Mouse (Mus musculus): ENCODE data around the gene Zfp318.

Zfp318 gene

DNA sequence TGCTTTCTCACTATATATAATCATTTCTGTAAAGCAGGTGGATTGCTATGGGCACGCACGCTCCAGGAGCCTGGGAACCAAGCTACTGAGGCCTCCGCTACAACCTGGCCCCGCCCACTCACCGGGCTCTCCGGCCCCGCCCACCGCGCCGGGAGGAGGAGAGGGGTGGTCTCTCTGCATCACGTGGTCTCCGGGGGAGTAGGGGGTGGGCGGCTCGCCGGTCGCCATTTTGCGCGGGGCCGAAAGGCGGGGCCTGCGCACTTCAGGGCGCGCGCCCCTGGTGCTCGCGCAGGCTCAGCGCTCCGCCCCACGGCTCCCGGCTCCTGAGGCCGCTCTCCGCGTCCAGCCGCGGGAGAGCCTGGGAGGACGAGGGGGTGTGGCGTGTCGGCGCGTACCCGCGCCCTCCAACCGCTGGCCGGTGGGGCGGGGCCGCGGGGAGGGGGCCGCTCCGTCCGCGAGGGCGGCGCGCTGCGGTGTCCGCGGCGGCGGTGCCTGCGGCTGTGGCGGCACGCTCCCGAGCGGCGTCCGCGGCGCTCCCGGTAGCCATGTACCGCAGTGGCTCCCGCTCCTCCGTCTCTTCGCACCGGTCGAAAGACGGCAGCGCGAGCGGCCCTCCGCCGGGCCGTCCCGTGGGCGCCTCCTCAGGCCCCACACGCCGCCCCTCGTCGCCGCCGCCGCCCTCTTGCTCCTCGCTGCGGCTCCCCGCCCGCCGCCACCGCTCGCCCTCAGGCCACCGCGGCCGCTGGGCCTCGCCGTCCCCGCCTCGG lies at the start of gene Zfp318:
Gene Zfp318 (plus strand): TSS at position 438 of the 767 bp plus-strand sequence.
- peak; percentile 99 for DNase-seq

DNA sequence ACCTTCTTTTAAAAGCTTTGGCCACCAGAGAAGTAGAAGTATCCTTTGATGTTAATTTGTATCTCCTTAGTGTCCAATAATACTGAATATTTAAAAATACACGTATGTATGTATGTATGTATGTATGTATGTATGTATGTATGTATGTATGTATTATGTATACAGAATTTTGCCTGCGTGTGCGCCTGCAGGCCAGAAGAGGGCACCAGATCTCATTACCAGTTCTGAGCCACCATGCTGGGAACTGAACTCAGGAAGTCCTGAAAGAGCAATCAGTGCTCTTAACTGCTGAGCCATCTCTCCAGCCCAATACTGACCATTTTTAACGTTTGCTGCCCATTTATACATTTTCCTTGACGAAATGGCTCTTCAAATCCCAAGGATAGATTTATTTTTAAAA lies 47.1 kb upstream of the Zfp318 start:
- DNase-seq = no peak

DNA sequence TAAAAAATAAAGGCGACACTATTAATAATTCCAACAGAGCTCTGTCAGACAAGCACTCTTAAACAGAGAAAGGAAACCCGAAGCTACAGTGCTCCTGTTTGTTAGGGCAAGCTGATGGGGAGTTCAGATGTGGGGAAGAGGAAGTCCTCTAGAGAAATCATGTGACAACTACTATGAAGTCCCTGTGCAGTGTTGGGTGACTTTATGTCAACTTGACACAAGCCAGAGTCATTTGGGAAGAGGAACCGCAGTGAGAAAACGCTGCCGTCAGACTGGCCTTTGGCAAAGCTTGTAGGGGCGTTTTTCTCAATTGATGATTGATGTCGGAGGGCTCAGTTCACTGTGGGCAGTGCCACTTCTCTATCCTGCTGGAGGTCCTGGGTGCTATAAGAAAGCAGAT lies 42.3 kb upstream of the Zfp318 start:
- no peak for DNase-seq

- DNase-seq = no peak
Observed at GRCm38 (mm10) chr17:46351026-46351700, 32.4 kb upstream of the Zfp318 start.

- peak; percentile 28 for DNase-seq
Observed at GRCm38 (mm10) chr17:46371783-46372182, 11.7 kb upstream of the Zfp318 start.

DNA sequence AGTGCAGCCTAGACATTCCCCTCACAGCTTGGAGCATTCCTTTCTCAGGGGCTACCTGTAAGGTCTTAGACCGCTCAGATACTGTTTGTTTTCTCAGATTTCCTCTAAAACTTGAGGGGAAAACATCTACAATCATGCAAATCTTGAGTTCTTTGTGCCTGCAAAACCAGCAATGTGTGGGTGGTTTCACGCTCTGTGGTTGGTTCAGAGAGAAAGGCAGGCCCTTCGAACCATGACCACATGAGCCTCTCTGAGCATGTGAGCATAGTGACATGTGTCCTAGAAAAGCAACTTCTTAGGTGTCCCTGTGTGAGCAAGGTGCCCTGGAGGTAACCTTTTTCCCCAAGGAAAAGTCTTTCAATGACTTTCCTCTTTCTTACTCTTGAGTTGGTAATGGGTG lies 5.0 kb upstream of the Zfp318 start:
- DNase-seq = no peak

- peak; percentile 51 for DNase-seq
Observed at GRCm38 (mm10) chr17:46384061-46384801, 700 bp downstream of the Zfp318 start.

- no peak for DNase-seq
Observed at GRCm38 (mm10) chr17:46388200-46388599, 4.7 kb downstream of the Zfp318 start.

DNA sequence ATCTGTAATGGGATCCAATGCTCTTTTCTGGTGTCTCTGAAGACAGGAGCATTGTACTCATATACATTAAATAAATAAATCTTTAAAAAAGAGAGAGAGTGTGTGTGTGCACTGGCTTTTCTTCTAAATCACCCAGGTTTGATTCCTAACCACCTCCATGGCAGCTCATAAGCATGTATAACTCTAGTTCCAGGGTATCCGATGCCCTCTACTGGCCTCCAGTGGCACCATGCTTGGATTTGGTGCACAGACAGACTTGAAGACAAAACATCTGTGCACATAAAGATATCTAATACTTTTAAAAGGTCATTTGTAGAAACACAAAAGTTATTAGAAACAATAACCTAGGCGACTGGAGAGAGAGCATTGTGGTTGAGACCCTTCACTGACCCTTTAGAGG lies 9.5 kb downstream of the Zfp318 start:
- peak; percentile 64 for DNase-seq

GRCm38 (mm10) chr17:46394631-46395030 lies 11.1 kb downstream of the Zfp318 start:
- DNase-seq = no peak

DNA sequence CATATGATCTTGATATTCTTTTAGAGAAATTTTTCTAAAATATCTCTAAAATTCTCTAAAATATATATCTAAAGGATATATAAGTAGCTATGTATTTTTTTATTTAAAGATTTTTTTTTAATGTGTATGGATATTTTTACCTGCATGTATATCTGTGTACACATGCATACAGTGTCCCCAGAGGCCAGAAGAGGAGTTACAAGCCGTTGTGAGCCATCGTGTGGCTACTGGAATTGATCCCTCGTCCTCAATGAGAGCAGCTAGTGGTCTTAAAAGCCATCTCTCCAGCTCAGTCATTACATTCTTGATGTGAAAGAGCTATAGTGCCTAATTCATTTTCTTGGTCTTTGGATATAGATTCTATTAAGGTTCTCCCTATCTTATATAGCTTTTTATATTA lies 24.9 kb downstream of the Zfp318 start:
- no peak for DNase-seq

DNA sequence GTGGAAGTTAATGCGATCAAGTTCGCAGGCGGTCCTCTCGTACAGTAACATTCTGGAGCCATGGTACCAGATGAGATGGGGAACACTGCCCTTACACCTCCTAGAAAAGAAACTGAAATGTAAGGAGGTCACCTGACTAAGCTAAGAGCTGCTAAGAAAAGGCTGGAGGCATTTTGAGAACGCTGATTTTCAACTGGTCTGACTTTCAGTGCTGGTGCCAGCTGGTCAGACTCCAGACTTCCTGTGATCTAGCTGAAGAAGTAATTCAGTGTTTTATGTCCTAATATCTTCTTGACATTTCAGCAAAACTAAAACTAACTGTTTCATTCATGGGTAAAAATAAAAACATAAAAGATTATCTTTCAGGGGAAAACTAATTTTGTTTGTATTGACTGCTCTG lies 35.1 kb downstream of the Zfp318 start:
- peak; percentile 63 for DNase-seq

GRCm38 (mm10) chr17:46419717-46420116 lies 36.2 kb downstream of the Zfp318 start:
- DNase-seq = no peak

GRCm38 (mm10) chr17:46426496-46426895 lies 43.0 kb downstream of the Zfp318 start:
- no peak for DNase-seq

- DNase-seq = peak; percentile 65
Observed at GRCm38 (mm10) chr17:46428761-46429414, 45.4 kb downstream of the Zfp318 start, which contains the start of gene Crip3. Gene Crip3 (plus strand): TSS chr17:46428926.

DNA sequence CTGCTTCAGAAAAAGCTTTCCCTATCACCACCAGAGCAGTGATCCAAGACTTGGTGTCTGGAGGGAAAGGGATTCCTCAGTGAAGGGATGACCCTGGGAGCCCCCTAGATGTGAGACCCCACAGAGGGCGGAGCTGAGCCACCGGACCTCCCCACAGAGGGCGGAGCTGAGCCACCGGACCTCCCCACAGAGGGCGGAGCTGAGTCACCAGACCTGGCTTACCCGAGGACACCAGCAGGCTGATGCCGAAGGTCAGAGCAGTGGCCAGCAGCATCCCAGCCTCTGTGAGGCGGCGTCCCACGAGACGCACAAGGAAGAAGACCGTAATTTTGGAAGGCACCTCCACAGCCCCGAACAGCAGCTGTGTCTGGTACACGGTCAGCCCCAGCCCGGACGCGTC lies 50.1 kb downstream of the Zfp318 start:
- peak; percentile 65 for DNase-seq

DNA sequence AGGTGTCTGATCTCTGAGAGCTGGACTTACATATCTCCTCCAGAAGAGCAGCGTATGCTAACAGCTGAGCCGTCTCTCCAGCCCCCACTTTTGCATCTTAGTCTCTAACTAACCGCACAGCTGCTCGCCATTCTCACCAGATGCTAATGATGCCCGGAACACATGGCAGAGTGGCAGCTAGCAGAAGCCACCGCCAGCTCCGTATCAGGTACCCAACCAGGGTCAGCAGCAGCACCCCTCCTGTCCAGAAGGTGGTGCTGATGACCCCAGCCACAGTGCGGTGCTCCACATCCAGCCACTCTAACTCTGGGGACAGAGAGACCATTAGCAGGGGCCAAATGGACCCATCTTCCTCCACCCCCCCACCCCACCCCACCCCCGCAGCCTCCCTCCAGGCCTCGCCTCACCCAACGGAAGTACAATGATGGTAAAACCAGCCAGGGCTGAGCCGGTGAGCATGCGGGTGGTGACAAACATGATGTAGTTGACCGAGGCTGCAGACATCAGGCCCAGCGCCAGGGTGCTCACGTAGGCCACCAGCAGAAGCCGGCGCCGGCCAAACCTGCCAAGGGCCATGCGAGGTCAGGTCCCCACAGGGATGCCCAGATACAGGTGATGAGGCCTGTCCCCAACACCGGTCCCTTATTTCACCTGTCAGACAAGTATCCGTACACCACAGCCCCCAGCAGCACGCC lies 53.3 kb downstream of the Zfp318 start:
- DNase-seq = peak; percentile 67

DNA sequence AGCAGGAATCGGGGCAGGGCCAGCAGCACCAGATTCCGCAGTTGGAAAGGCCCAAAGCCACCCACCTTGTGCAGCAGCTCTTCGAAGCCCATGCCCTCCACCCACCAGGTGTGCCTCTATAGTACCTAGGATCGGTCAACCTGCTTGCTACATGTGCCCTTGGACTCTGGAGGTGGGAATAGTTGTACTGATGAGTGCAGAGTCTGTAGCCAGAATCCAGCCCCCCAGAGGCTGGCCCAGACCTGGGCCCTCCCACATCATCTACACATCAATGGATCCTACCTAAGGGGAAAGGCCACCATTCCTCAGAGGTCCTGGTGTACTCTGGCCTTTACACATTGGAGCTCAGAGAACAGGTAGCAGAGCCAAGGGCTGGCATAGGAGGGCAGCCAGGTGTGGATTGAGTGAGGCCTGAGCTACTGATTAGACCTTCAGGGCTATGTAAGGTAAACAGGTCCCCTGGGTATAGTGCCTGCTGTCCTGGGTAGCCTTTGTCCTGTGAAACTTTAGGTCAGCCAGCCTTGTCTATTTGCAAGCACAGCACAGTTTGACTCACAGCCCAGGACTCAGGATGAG lies 54.9 kb downstream of the Zfp318 start, which contains the start of gene Slc22a7:
Gene Slc22a7 (minus strand): TSS at position 160 of the 576 bp plus-strand sequence.
- no peak for DNase-seq

- DNase-seq = no peak
Observed at GRCm38 (mm10) chr17:46439176-46439575, 55.6 kb downstream of the Zfp318 start.

- peak; percentile 45 for DNase-seq
Observed at GRCm38 (mm10) chr17:46444839-46445579, 61.5 kb downstream of the Zfp318 start.

GRCm38 (mm10) chr17:46446264-46446663 lies 62.7 kb downstream of the Zfp318 start:
- no peak for DNase-seq
